Mouse (Mus musculus) cerebellum, adult 18-20 months (tissue): Measurements from ENCODE around the gene Liph.
"Not testable (repeated sequence)": the region's sequence is repeated elsewhere in the genome, so short reads cannot be mapped to it uniquely, and the experiment has no call there.

Experiments
- DNase-seq, 2 experiments: peaks; one replicate each; pipeline ENCODE4 v3.0.0; 2021

Gene Liph

GRCm38 (mm10) chr16:21995304-21995703 is at the start of gene Liph:
Gene Liph, minus strand, starts transcription at chr16:21995663.
- no peak for DNase-seq

GRCm38 (mm10) chr16:22043830-22044229 is 48.4 kb upstream of the Liph start:
- DNase-seq, result no peak

- DNase-seq, result no peak
Measured at GRCm38 (mm10) chr16:22039978-22040377, 44.5 kb upstream of the Liph start.

GRCm38 (mm10) chr16:22038554-22038953 is 43.1 kb upstream of the Liph start:
- no peak for DNase-seq

GRCm38 (mm10) chr16:22027474-22027873 is 32.0 kb upstream of the Liph start:
- no peak for DNase-seq

GRCm38 (mm10) chr16:22022122-22022521 is 26.7 kb upstream of the Liph start:
- DNase-seq, result no peak

- no peak for DNase-seq
Measured at GRCm38 (mm10) chr16:22015569-22015968, 20.1 kb upstream of the Liph start.

GRCm38 (mm10) chr16:22009596-22009995 is 14.1 kb upstream of the Liph start:
- DNase-seq, result no peak

GRCm38 (mm10) chr16:22009099-22009584 is 13.7 kb upstream of the Liph start, which contains the start of gene Senp2:
Gene Senp2, plus strand, starts transcription at chr16:22009484.
- peak; percentile 100 for DNase-seq

- DNase-seq, result no peak
Measured at GRCm38 (mm10) chr16:22001606-22002005, 6.1 kb upstream of the Liph start.

- DNase-seq, result no peak
Measured at GRCm38 (mm10) chr16:22001172-22001571, 5.7 kb upstream of the Liph start.

- DNase-seq, result no peak
Measured at GRCm38 (mm10) chr16:21999941-22000690, 4.7 kb upstream of the Liph start.

GRCm38 (mm10) chr16:21998061-21998460 is 2.6 kb upstream of the Liph start:
- DNase-seq, result peak; percentile 8 to 16

GRCm38 (mm10) chr16:21996881-21997641 is 1.6 kb upstream of the Liph start:
- DNase-seq, result no peak

GRCm38 (mm10) chr16:21996402-21996801 is 939 bp upstream of the Liph start:
- DNase-seq, result no peak

- DNase-seq, result no peak
Measured at GRCm38 (mm10) chr16:21991774-21992173, 3.7 kb downstream of the Liph start.

GRCm38 (mm10) chr16:21990893-21991292 is 4.6 kb downstream of the Liph start:
- DNase-seq, result not testable (repeated sequence)

GRCm38 (mm10) chr16:21987956-21988355 is 7.5 kb downstream of the Liph start:
- no peak for DNase-seq

- no peak for DNase-seq
Measured at GRCm38 (mm10) chr16:21986191-21986590, 9.3 kb downstream of the Liph start.

- no peak for DNase-seq
Measured at GRCm38 (mm10) chr16:21984091-21984490, 11.4 kb downstream of the Liph start.

GRCm38 (mm10) chr16:21983581-21983980 is 11.9 kb downstream of the Liph start:
- DNase-seq, result no peak

- no peak for DNase-seq
Measured at GRCm38 (mm10) chr16:21983146-21983545, 12.3 kb downstream of the Liph start.

- DNase-seq, result no peak
Measured at GRCm38 (mm10) chr16:21977347-21977746, 18.1 kb downstream of the Liph start.

GRCm38 (mm10) chr16:21976203-21976602 is 19.3 kb downstream of the Liph start:
- no peak for DNase-seq
